Mouse (Mus musculus): ENCODE measurements around the gene Casp8ap2. TPM values are rescaled to one million over a fixed set of nuclear protein-coding genes. Genes with fewer than 3 reads are reported as not detected.

The Casp8ap2 gene
- 39.7 and 58.5 TPM in 2 replicates for polyA plus RNA-seq (2015; fragmentation: Nextera tagmentation; extraction: Ambion mirVana)

DNA sequence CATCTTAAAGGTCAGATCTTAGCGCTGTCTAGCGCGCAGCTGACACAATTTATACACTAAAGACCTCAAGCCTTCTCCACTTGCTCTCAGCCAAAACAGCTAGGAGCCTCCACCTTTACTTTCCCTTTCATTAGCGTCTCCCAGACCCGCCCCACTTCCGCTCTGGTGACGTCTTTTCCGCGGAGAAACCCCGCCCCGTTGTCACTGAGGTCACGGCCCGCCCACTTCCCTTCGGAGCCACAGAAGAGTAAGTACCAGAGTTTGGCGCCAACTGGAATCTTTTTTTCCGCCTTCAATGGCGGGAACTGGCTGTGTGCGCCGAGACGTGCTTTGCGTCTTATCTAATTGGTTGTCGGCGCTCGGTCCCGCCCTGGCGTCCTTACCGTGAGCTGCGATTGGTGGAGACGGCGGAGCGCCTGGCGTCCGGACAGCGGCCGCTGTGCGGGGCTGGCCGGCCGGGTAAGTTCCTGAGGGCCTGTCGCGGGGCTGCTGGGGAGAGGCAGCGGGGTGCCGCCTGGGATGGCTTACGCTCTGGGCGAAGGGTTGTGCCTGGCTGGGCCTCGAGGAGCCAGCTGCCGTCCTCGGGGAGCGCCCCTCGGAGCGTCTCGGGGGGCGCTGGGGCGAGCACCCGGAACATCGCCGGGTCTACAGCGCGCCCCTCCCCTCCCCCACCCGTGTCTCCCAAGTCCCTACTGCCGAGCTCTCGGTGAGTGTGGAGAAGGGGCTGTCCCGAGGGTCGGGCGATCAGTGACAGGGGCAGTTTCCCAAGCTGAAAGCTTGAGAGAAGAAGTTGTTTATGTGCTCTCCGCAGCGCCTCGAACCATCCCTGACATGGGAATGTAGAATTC, at the start of gene Casp8ap2:
TSS of gene Casp8ap2 (plus strand) at position 418 of the 848 bp plus-strand sequence.
- H3K36me3 ChIP-seq, result no peaks in the 10 kb centered on the region
- H3K27me3 ChIP-seq, result no peaks in the 10 kb centered on the region
- H3K4me3 ChIP-seq, result peak within 1 kb of the TSS; percentile 91
- ATAC-seq (ENCODE audit: low read depth), result peak; percentile 100
- under 1% methylated on average over 67 of the region's 67 CpGs for WGBS
- peak within 1 kb of the TSS; percentile 87 for H3K9ac ChIP-seq
- peak within 1 kb of the TSS; percentile 84 for H3K4me2 ChIP-seq
- H3K4me1 ChIP-seq (replicated peaks), result peaks cover 20% of the 10 kb centered on the region
- H3K27ac ChIP-seq (replicated peaks), result peak within 1 kb of the TSS; percentile 88
- no peaks in the 10 kb centered on the region for H3K9me3 ChIP-seq

DNA sequence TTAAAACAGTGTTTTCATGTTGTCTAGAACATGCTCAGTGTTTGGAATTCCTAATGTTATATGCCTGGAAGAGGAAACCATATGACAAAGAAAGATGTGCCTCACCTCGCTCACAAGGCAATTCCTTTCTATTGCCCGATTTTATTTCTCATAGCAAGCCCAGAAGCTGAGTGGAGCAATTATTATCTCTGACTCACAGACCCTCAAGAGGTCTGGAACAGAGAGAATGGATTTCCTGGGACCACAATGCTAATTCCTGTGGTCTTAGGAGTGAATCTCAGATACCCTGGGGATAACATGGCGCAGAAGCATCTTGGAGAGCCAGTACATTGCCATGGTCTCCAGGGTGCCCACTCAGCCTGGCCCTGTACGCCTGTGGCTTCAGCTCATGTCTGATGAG, 46.2 kb upstream of the Casp8ap2 start:
- H3K4me3 ChIP-seq, result no peak overlapping the region
- ATAC-seq (ENCODE audit: low read depth), result no peak
- peak overlapping the region; percentile 54 for H3K27ac ChIP-seq (replicated peaks)
- H3K36me3 ChIP-seq, result peaks cover 22% of the 10 kb centered on the region
- no peak overlapping the region for H3K4me2 ChIP-seq
- H3K9ac ChIP-seq, result 0 out of 2 replicates have a peak overlapping the region, but pooled peaks have one; percentile 2
- 62% methylated on average over 4 of the region's 4 CpGs for WGBS
- no peaks in the 10 kb centered on the region for H3K27me3 ChIP-seq
- peaks cover 34% of the 10 kb centered on the region for H3K4me1 ChIP-seq (replicated peaks)
- H3K9me3 ChIP-seq, result no peaks in the 10 kb centered on the region

DNA sequence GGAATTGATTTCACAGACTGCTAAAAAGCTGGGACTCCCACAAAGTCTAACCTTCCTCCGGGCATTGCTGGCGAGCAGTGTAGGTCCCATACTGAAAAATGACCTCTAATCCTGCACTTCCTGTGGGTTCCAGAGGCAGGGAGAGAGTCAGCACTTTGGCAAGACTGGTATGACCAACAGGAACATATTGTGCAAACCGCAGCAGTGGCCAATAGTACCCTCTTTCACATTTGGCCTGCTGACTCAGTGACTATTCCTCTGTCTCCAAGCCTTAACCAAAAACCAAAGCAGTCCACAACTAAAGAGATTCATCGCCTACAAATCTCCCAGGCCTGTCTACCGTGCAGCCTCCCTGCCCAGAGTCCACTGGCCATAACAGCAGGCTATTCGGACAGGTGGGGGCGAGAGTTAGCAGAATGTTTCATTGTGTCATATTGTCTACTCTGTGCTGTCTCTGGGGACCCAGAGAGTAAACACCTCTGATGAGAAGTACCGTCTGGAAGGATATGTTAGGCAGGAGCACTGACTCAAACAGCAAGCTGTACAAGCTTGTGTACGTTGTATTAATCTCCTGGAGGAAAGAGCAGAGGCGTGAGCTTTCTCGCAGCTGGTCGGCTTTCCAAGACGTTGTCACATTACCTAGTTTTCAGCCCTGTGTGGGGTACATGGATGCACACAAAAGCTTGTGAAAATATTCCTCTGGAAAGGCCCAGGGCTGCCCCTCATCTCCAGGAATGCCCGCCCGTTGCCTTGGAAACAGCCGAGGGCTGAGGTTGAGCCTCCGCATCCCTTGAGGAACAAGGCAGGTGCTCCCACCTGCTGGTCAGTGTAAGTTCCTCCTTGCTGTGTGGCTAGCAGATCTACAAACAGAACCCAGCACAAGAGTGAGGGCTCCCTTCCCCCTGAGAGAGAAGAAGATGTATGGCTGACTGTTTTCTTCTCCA, 45.0 kb upstream of the Casp8ap2 start:
- H3K4me1 ChIP-seq (replicated peaks), result peaks cover 30% of the 10 kb centered on the region
- peaks cover 13% of the 10 kb centered on the region for H3K36me3 ChIP-seq
- WGBS, result 43% methylated on average over 17 of the region's 17 CpGs
- H3K4me3 ChIP-seq, result no peak overlapping the region
- no peaks in the 10 kb centered on the region for H3K9me3 ChIP-seq
- H3K4me2 ChIP-seq, result no peak overlapping the region
- H3K27ac ChIP-seq (replicated peaks), result peak overlapping the region; percentile 54
- no peaks in the 10 kb centered on the region for H3K27me3 ChIP-seq
- ATAC-seq (ENCODE audit: low read depth), result peak; percentile 37
- H3K9ac ChIP-seq, result peak overlapping the region; percentile 36

DNA sequence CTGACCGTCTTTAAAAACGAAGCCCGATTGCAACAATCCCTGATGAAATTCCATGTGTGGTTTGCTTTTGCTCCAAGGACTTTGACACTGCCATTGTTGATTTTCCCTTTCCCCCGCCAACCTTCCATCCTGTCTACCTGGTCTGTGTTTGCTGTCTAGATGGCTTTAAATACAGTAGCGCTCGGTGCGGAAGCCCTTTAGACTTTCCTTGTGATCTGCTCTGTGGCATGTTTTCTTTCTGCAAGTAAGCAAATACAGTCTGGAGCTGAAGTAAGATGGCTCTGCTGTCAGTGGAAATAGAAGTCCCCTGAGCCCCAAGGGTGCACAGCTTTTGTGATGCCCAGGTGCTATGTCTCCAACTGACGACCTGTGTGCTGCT, 44.3 kb upstream of the Casp8ap2 start:
- no peak for ATAC-seq (ENCODE audit: low read depth)
- Histone ChIP-seq H3K27me3 (no peaks in the 10 kb centered on the region), H3K4me2 (no peak overlapping the region), H3K4me3 (no peak overlapping the region), H3K9ac (peak overlapping the region; percentile 18; the same call in 1 of the 2 replicates), H3K36me3 (peaks cover 15% of the 10 kb centered on the region), H3K9me3 (no peaks in the 10 kb centered on the region), H3K4me1 (replicated peaks) (peaks cover 30% of the 10 kb centered on the region), H3K27ac (replicated peaks) (peak overlapping the region; percentile 54)
- WGBS, result 67% methylated on average over 8 of the region's 8 CpGs

DNA sequence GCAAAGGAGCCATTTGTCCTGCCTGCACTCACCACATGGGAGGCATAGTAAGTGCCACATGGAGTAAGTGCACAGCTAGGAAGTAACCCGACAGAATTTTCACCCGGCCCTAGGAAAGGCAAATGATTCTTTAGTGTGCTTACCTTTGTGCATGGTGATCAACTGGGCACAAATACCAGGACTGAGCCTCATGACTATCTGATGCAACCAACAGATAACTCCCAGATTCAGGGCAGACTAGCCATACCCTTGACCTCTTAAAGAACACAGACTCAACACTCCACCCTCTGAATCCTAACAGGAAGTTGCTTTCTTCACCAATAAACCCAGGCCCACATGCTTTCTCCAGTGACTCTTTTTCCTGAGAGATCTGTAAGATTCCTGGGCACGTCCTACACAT, 43.8 kb upstream of the Casp8ap2 start:
- Histone ChIP-seq H3K4me3 (no peak overlapping the region), H3K36me3 (peaks cover 15% of the 10 kb centered on the region), H3K27ac (replicated peaks) (peak overlapping the region; percentile 54), H3K4me1 (replicated peaks) (peaks cover 30% of the 10 kb centered on the region), H3K4me2 (no peak overlapping the region), H3K9ac (peak overlapping the region; percentile 18; the same call in 1 of the 2 replicates), H3K9me3 (no peaks in the 10 kb centered on the region), H3K27me3 (no peaks in the 10 kb centered on the region)
- 71% methylated on average over 3 of the region's 3 CpGs for WGBS
- ATAC-seq (ENCODE audit: low read depth), result no peak

DNA sequence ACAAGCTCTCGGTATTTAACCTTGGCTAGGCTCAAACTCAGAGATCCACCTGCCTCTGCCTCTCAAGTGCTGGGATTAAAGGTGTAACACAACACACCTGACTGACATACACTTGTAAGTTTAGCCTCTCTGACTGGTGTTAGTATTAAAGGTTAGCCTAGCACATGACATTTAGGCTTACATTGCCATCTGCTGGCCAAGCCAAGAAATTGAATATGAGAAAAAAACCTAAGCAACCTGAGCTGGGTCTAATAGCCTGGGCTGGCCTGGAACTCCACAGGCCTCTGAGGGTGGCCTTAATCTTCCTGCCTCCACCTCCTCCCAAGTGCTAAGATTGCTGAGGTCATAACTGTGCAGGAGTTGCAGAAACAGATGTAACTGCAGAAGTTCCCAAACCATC, 43.1 kb upstream of the Casp8ap2 start:
- no peaks in the 10 kb centered on the region for H3K9me3 ChIP-seq
- 53% methylated on average over 1 of the region's 1 CpGs for WGBS
- H3K27me3 ChIP-seq, result no peaks in the 10 kb centered on the region
- no peak overlapping the region for H3K9ac ChIP-seq
- H3K4me2 ChIP-seq, result no peak overlapping the region
- no peak overlapping the region for H3K27ac ChIP-seq (replicated peaks)
- peaks cover 16% of the 10 kb centered on the region for H3K36me3 ChIP-seq
- no peak overlapping the region for H3K4me3 ChIP-seq
- peak; percentile 26; the same call in 1 of the 2 replicates for ATAC-seq (ENCODE audit: low read depth)
- H3K4me1 ChIP-seq (replicated peaks), result peaks cover 30% of the 10 kb centered on the region

DNA sequence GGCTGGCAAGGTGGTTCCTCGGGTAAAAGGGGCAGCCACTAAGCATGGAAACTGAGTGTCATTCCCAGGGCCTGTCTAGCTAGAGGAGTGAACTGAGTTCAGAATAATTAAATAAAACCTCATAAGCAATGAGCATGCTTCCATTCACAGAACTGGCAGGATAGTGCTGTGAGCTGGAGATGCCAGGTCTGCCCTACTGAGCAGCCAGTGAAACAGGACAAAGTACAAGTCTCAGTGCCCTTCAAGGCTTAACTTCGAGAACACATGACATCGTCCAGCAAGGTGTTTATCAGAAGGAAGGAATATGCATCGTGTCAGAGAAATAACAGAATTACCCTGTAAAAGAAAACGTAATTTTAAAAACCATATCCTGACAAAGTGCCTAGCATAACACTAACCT, 41.7 kb upstream of the Casp8ap2 start:
- H3K9ac ChIP-seq, result no peak overlapping the region

DNA sequence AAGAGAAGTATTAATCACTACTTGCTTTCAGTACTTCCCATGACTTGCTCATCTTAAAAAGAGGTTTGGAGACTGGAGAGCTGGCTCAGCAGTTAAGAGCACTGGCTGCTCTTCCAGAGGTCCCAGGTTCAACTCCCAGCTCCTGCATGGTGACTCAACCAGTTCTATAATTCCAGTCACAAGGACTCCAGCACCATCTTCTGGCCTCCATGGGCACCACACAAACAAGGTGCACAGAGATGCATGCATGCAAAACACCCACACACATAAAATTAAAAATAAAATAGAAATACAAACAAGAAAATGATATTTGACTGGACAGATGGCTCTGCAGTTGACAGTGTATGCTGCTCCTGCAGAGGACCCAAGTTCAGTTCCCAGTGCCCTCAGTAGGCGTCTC, 40.6 kb upstream of the Casp8ap2 start:
- Histone ChIP-seq H3K9me3 (no peaks in the 10 kb centered on the region), H3K4me2 (no peak overlapping the region), H3K27ac (replicated peaks) (no peak overlapping the region), H3K27me3 (no peaks in the 10 kb centered on the region), H3K36me3 (peaks cover 35% of the 10 kb centered on the region), H3K9ac (no peak overlapping the region), H3K4me1 (replicated peaks) (peaks cover 21% of the 10 kb centered on the region), H3K4me3 (no peak overlapping the region)
- WGBS, result 96% methylated on average over 1 of the region's 1 CpGs
- ATAC-seq (ENCODE audit: low read depth), result no peak

More for the DNA sequence above, 41.7 kb upstream of the Casp8ap2 start:
- no peak overlapping the region for H3K4me2 ChIP-seq
- peaks cover 27% of the 10 kb centered on the region for H3K36me3 ChIP-seq
- no peaks in the 10 kb centered on the region for H3K9me3 ChIP-seq
- WGBS, result 87% methylated on average over 5 of the region's 5 CpGs
- no peak overlapping the region for H3K4me3 ChIP-seq
- ATAC-seq (ENCODE audit: low read depth), result no peak
- H3K27me3 ChIP-seq, result no peaks in the 10 kb centered on the region
- peaks cover 30% of the 10 kb centered on the region for H3K4me1 ChIP-seq (replicated peaks)
- H3K27ac ChIP-seq (replicated peaks), result no peak overlapping the region

DNA sequence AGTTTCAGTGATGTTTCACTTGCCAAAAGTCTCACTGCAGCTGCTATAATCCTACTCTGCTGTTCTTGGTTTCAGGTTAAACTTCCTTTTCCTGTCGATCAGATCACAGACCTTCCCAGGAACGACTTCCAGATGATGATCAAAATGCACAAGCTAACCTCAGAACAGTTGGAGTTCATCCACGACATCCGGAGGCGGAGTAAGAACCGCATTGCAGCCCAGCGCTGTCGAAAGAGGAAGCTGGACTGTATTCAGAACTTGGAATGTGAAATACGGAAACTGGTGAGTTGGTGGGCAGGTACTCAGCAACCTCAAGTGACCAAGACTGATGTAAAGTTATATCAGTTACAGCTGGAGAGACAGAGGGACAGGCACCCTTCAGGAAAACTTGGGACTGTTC, 40.1 kb upstream of the Casp8ap2 start:
- Histone ChIP-seq H3K4me3 (no peak overlapping the region), H3K9ac (no peak overlapping the region), H3K27ac (replicated peaks) (no peak overlapping the region), H3K9me3 (no peaks in the 10 kb centered on the region), H3K4me2 (no peak overlapping the region), H3K36me3 (peaks cover 41% of the 10 kb centered on the region), H3K27me3 (no peaks in the 10 kb centered on the region), H3K4me1 (replicated peaks) (peaks cover 15% of the 10 kb centered on the region)
- no peak for ATAC-seq (ENCODE audit: low read depth)
- 75% methylated on average over 9 of the region's 9 CpGs for WGBS

DNA sequence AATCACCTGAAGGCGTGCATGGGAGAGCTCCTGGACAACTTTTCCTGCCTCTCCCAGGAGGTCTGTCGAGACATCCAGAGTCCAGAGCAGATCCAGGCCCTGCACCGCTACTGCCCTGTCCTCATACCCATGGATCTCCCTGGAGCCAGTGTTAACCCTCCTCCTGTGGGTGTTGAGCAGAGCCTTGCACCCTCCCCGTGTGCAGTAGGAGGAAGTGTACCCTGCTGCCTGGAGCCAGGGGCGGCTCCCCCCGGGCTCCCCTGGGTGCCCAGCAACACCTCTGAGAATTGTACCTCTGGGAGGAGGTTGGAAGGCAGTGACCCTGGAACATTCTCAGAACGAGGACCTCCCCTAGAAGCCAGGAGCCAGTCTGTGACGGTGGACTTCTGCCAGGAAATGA, 35.4 kb upstream of the Casp8ap2 start:
- ATAC-seq (ENCODE audit: low read depth), result no peak
- 0 out of 2 replicates have a peak, but pooled peaks cover 3% of the 10 kb centered on the region for H3K4me1 ChIP-seq (replicated peaks)
- H3K36me3 ChIP-seq, result peaks cover 49% of the 10 kb centered on the region
- 87% methylated on average over 8 of the region's 8 CpGs for WGBS
- H3K4me3 ChIP-seq, result no peak overlapping the region
- no peaks in the 10 kb centered on the region for H3K27me3 ChIP-seq
- H3K9ac ChIP-seq, result no peak overlapping the region
- H3K9me3 ChIP-seq, result no peaks in the 10 kb centered on the region
- no peak overlapping the region for H3K4me2 ChIP-seq
- no peak overlapping the region for H3K27ac ChIP-seq (replicated peaks)

DNA sequence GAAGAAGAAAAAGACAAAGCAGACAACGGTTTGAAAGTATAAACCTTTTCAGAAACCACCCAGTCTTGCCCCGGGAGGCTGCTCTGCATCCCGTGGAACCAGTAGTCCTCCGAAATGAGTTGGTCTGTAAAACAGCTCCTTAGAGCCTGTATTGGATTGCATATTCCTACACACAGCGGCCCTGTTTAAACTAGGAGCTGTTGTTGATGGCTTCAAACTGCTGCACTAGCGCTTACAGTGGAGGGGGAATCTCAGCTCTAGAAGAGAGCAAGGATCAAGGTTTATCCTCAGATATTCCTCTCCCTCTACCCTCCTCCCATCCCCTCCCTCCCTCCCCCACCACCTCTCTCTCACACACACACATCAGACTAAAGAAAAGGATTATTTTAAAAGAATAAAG, 31.1 kb upstream of the Casp8ap2 start:
- no peak for ATAC-seq (ENCODE audit: low read depth)
- H3K27me3 ChIP-seq, result no peaks in the 10 kb centered on the region
- H3K9me3 ChIP-seq, result no peaks in the 10 kb centered on the region
- no peak overlapping the region for H3K27ac ChIP-seq (replicated peaks)
- H3K36me3 ChIP-seq, result peaks cover 17% of the 10 kb centered on the region
- 0 out of 2 replicates have a peak, but pooled peaks cover 3% of the 10 kb centered on the region for H3K4me1 ChIP-seq (replicated peaks)
- WGBS, result 41% methylated on average over 6 of the region's 6 CpGs
- no peak overlapping the region for H3K9ac ChIP-seq
- H3K4me2 ChIP-seq, result no peak overlapping the region
- H3K4me3 ChIP-seq, result no peak overlapping the region

DNA sequence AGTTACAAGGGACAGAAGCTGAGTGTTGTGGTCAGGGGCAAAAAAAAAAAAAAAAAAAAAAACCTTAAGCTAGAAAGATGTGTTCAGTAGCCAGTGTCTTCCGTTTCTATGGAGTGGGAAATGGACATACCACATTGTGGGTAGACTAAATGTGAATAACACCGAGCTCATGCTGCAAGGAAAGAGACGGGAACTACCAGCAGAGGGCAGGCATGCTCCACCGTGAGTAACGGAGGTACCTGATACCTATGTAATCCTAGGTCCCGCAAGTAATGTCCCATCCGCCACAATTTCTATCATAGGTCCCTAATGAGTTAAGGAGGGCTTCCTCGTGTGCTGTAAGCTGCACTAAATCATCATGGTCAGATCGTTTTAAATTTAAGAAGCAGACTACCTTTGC, 28.7 kb upstream of the Casp8ap2 start:
- H3K4me3 ChIP-seq, result no peak overlapping the region
- WGBS, result 18% methylated on average over 9 of the region's 9 CpGs
- H3K4me1 ChIP-seq (replicated peaks), result no peaks in the 10 kb centered on the region
- no peak overlapping the region for H3K9ac ChIP-seq
- no peak for ATAC-seq (ENCODE audit: low read depth)
- no peak overlapping the region for H3K27ac ChIP-seq (replicated peaks)
- H3K9me3 ChIP-seq, result no peaks in the 10 kb centered on the region
- H3K36me3 ChIP-seq, result 0 out of 2 replicates have a peak, but pooled peaks cover 5% of the 10 kb centered on the region
- no peak overlapping the region for H3K4me2 ChIP-seq
- H3K27me3 ChIP-seq, result no peaks in the 10 kb centered on the region
